ENCODE assay signal across 32 mouse cellular contexts in genomic region chr2:157400491-157400890, GRCm38 (mm10). TPM values are rescaled to one million over a fixed set of nuclear protein-coding genes. Genes with fewer than 3 reads are reported as not detected.
DNase-seq lines count a peak whose midpoint lies in the region; ATAC-seq lines count a peak whose summit lies in the region.
"Had no signal": no experiment of that assay in that cellular context is flagged by ENCODE, and none has a peak within 500 bp of the region (broad histone marks: within the 10 kb centered on the region; RNA-seq: fewer than 3 reads in every experiment).

No protein-coding gene starts in this region.

- ATAC-seq in CD4-positive, CD25-positive, alpha-beta regulatory T cell, adult 4 months = peak; percentile 84
- ATAC-seq: forebrain, embryonic 15.5 days; hindbrain, embryonic 16.5 days; intestine, postnatal 0 days had no signal

- DNase-seq in spleen, postnatal 36 days (ENCODE audit: low spot score in 2 of 2) = peak; percentile 38 to 42
- DNase-seq in spleen, postnatal 4 days (ENCODE audit: low spot score in 2 of 2) = no peak
- peak; percentile 82 for DNase-seq in induced T-regulatory cell, adult 2 months (ENCODE audit: low read depth)
- no peak for DNase-seq in left cerebral cortex, postnatal 14 days (ENCODE audit: low spot score in 2 of 2)
- no peak for DNase-seq in left cerebral cortex, adult 8-10 months (ENCODE audit: low spot score in 2 of 2)
- no peak for DNase-seq in heart, adult 9 months (ENCODE audit: low spot score in 2 of 2)
- DNase-seq in left cerebral cortex, adult 11 months (ENCODE audit: low spot score) = no peak
- DNase-seq: adrenal gland, postnatal 10 days; adrenal gland, postnatal 36 days; cerebellum, adult 2 months; cerebellum, adult 9-11 months; cerebellum, postnatal 36 days; embryo, embryonic 11 days; gastrocnemius, postnatal 10 days; heart, postnatal 36 days had no signal

- intact Hi-C loops in left cerebral cortex, postnatal 14 days (cut with DNase I) = no loop called here

RNA-seq across cellular contexts. Expression of gene Src, which starts 17.8 kb away (rescaled TPM):
- 1 to 10 TPM; 1.6 to 2.0 TPM for polyA plus RNA-seq in CD4-positive, CD25-positive, alpha-beta regulatory T cell, adult 4 months (2017; shearing (Covaris generic))
- 100 to 1,000 TPM; 100 to 104 TPM for total RNA-seq in left cerebral cortex, postnatal 14 days (2021)
- 100 to 1,000 TPM; 107 to 122 (median 115) TPM for total RNA-seq in left cerebral cortex, adult 8-10 months (2022)

RNA-seq across cellular contexts. Expression of gene Manbal, which starts 33.1 kb away (rescaled TPM):
- 10 to 100 TPM; 41.4 to 59.3 TPM for polyA plus RNA-seq in CD4-positive, CD25-positive, alpha-beta regulatory T cell, adult 4 months (2017; shearing (Covaris generic))
- 10 to 100 TPM; 74.4 to 80.6 TPM for total RNA-seq in left cerebral cortex, postnatal 14 days (2021)
- total RNA-seq in left cerebral cortex, adult 8-10 months (2022) = 10 to 100 TPM; 60.3 to 66.1 (median 63.8) TPM

RNA-seq across cellular contexts. Expression of gene Ghrh, which starts 53.2 kb away (rescaled TPM):
- not detected for polyA plus RNA-seq in CD4-positive, CD25-positive, alpha-beta regulatory T cell, adult 4 months (2017; shearing (Covaris generic))
- total RNA-seq in left cerebral cortex, postnatal 14 days (2021) = not detected
- under 1 TPM in 1 of 4 experiments, not detected in 3; 0.83 TPM for total RNA-seq in left cerebral cortex, adult 8-10 months (2022)
- total RNA-seq: adrenal gland, adult 18-20 months; adrenal gland, postnatal 10 days; adrenal gland, postnatal 36 days; ES-E14; gastrocnemius, adult 18-20 months; gastrocnemius, postnatal 10 days; gastrocnemius, postnatal 36 days; granulocyte monocyte progenitor cell, adult 5-6 weeks; heart, adult 8-10 months; heart, postnatal 10 days; heart, postnatal 36 days had no signal
- polyA plus RNA-seq: C2C12; cortical plate, adult 2 months; erythroblast, embryonic 14.5 days; heart, embryonic 12.5 days; heart, embryonic 15.5 days; hindbrain, embryonic 10.5 days had no signal

Comparison
In these comparisons a context has a peak if more than half of its experiments do, and no peak if none do; other contexts are left out.
1. DNase-seq: peak in spleen, postnatal 36 days (2 of 2) and induced T-regulatory cell, adult 2 months (single experiment); none in spleen, postnatal 4 days (0 of 2), left cerebral cortex, postnatal 14 days (0 of 2), left cerebral cortex, adult 8-10 months (0 of 2), heart, adult 9 months (0 of 2) and left cerebral cortex, adult 11 months (single experiment).